Mouse (Mus musculus): ENCODE measurements around the gene Plau. TPM values are rescaled to one million over a fixed set of nuclear protein-coding genes. Genes with fewer than 3 reads are reported as not detected.

Plau gene
- total and polyA plus RNA-seq, 2 experiments from 2014 or later = 0.39 to 1.4 TPM

DNA sequence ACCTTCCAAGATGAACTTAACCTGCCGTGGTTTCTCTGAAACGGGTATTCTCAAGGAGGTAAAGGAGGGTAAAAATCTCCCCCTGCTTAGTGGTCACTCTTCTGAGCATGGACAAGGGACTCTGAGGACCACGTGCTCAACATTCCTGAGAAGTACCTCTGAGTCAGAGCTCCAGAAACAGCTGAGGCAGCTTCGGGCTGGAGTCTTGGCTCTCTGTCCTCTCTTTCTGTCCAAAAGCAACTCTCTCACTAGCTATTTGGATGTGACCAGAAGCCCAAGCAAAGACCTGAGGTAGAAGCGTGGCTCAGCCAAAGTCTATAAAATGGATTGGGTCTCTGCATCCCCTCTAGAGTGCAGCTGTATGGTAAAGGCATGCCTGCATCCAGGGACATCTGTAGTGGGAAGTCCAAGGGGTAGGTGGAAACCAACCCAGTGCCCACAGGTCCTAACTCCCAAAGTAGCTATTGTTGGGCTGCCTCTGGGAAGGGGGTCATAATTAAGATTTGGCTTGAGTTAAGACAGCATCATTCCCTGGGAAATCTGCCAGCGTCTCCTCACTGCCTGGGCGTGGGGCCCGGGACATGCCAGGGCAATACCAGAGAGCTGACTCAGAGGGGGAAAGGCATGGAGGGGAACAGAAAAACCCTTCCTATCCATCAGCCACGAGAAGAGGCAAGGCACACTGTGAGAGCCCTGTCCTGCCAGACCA, 31.3 kb upstream of the Plau start:
- TF ChIP-seq CTCF (IDR thresholded peaks at IDR 0.05; ENCODE audit: low read depth) = no peak
- Histone ChIP-seq H3K4me3 (ENCODE audit: low read length) (no peak overlapping the region), H3K27me3 (ENCODE audit: insufficient read depth, low read length) (no peaks in the 10 kb centered on the region), H3K4me2 (ENCODE audit: low read depth, low read length) (no peak overlapping the region), H3K36me3 (ENCODE audit: insufficient read depth, low read length) (no peaks in the 10 kb centered on the region), H3K9me3 (ENCODE audit: low read length) (no peaks in the 10 kb centered on the region), H3K4me1 (ENCODE audit: insufficient read depth, low read length) (no peaks in the 10 kb centered on the region; the same call in 1 of the 2 replicates), H3K9ac (replicated peaks; ENCODE audit: low read length) (no peak overlapping the region), H3K27ac (no peak overlapping the region)
- WGBS = 36% methylated on average over 9 of the region's 9 CpGs
- peak; percentile 79 for DNase-seq (ENCODE audit: low spot score)
- ATAC-seq = peak; percentile 86

DNA sequence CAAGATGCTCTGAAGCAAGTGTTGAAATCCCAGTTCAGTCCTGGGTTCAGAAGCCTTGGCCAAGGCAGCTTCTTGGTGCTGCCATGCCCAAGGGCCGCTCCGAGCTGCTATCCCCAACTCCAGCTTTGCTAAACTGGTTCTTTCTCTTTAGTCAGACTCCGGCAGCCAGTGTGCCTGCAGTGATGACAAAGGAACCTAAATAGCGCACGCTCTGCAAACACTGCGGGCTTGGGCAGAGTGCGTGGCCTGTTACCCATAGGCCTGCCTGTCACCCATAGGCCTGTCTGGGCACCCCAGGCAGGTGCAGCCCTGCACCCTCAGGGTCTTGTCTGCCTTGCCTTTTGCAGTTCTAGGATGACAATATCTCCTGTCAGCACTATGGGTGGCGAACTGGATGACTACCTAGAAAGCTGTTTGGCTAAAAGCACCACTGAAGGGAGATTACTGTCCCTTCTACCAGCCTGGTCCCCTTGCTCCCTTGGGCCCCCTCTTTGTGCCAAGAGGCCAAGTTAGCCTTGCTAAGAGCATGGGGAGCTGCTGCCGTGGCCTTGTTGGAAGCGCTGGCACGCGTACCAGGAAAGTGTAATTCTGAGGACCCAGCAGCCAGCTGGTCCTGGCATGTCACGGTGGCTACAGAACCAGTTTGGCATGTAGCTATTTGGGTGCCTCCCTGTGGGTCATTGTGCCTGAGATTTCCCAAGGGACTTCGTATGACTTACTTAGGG, 30.2 kb upstream of the Plau start:
- Histone ChIP-seq H3K4me1 (ENCODE audit: insufficient read depth, low read length) (no peaks in the 10 kb centered on the region; the same call in 1 of the 2 replicates), H3K4me2 (ENCODE audit: low read depth, low read length) (no peak overlapping the region), H3K4me3 (ENCODE audit: low read length) (no peak overlapping the region), H3K27me3 (ENCODE audit: insufficient read depth, low read length) (no peaks in the 10 kb centered on the region), H3K27ac (no peak overlapping the region), H3K9ac (replicated peaks; ENCODE audit: low read length) (no peak overlapping the region), H3K36me3 (ENCODE audit: insufficient read depth, low read length) (no peaks in the 10 kb centered on the region), H3K9me3 (ENCODE audit: low read length) (no peaks in the 10 kb centered on the region)
- WGBS = 74% methylated on average over 14 of the region's 14 CpGs
- no peak for TF ChIP-seq CTCF (IDR thresholded peaks at IDR 0.05; ENCODE audit: low read depth)
- no peak for DNase-seq (ENCODE audit: low spot score)
- no peak for ATAC-seq

DNA sequence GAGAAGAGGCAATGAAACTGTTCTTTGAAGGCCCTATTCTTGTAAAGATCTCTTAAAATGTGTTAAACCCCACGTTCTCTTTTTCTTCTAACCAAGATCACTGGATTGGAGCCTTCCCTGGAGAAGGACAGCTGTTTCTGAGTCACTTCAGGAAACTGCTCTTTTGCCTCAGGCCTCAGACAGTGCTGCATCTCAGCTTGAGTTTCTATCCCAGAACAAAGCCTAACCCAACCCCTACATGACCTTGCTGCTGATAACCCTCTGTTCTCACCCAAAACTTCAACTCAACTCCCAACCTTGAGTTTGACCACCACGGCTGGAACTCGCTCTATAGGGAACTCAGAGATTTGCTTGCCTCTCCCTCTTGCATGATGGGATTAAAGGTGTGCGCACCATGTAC, 27.1 kb upstream of the Plau start:
- no peaks in the 10 kb centered on the region for H3K27me3 ChIP-seq (ENCODE audit: insufficient read depth, low read length)
- no peak overlapping the region for H3K9ac ChIP-seq (replicated peaks; ENCODE audit: low read length)
- TF ChIP-seq CTCF (IDR thresholded peaks at IDR 0.05; ENCODE audit: low read depth) = no peak
- no peak overlapping the region for H3K27ac ChIP-seq
- no peak overlapping the region for H3K4me3 ChIP-seq (ENCODE audit: low read length)
- WGBS = 89% methylated on average over 4 of the region's 4 CpGs
- H3K4me1 ChIP-seq (ENCODE audit: insufficient read depth, low read length) = no peaks in the 10 kb centered on the region; the same call in 1 of the 2 replicates
- DNase-seq (ENCODE audit: low spot score) (no peak), ATAC-seq (no peak)
- H3K4me2 ChIP-seq (ENCODE audit: low read depth, low read length) = no peak overlapping the region
- no peaks in the 10 kb centered on the region for H3K9me3 ChIP-seq (ENCODE audit: low read length)
- H3K36me3 ChIP-seq (ENCODE audit: insufficient read depth, low read length) = no peaks in the 10 kb centered on the region

DNA sequence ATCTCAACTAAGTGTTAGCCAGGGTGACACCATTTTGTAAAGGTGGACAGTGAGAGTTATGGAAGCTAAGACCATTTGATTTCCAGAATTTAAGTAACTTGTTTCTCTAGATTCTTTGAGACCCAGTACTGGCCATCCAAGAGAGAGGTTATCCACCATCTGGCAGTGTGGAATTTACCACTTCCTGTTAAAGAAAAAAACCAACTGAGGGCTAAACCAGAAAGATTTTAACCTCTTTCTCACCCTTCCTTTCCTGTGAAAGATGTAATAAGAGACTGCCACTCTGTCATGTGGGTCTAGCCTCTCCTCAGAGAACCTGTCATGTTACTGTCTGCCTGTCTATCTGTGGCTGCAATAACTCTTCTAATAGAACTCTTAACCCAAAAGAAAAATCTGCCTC, 26.6 kb upstream of the Plau start:
- Histone ChIP-seq H3K27ac (no peak overlapping the region), H3K9me3 (ENCODE audit: low read length) (no peaks in the 10 kb centered on the region), H3K27me3 (ENCODE audit: insufficient read depth, low read length) (no peaks in the 10 kb centered on the region), H3K36me3 (ENCODE audit: insufficient read depth, low read length) (no peaks in the 10 kb centered on the region), H3K9ac (replicated peaks; ENCODE audit: low read length) (no peak overlapping the region), H3K4me1 (ENCODE audit: insufficient read depth, low read length) (no peaks in the 10 kb centered on the region; the same call in 1 of the 2 replicates), H3K4me3 (ENCODE audit: low read length) (no peak overlapping the region), H3K4me2 (ENCODE audit: low read depth, low read length) (no peak overlapping the region)
- ATAC-seq (no peak), DNase-seq (ENCODE audit: low spot score) (no peak)
- TF ChIP-seq CTCF (IDR thresholded peaks at IDR 0.05; ENCODE audit: low read depth) = no peak

DNA sequence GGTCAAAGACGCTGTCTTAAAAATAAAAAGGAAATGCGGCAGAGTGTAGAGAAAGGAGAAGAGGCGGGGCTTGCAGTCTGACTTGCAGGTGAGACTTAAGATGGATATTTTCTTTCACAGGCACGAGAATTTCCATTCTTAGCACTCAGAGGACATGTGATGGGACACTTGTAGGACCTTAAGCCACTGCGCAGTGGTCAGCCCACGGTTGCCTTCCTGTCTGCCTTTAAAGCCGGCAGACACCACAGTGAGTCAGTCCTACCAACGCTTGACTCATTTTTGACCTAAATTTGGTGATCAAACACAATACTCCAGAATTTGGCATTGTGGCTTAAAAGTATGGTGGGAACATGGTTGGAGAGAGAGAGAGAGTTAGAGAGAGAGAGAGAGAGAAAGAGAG, 25.2 kb upstream of the Plau start:
- no peak for TF ChIP-seq CTCF (IDR thresholded peaks at IDR 0.05; ENCODE audit: low read depth)
- no peak for ATAC-seq
- Histone ChIP-seq H3K9me3 (ENCODE audit: low read length) (no peaks in the 10 kb centered on the region), H3K4me2 (ENCODE audit: low read depth, low read length) (no peak overlapping the region), H3K27me3 (ENCODE audit: insufficient read depth, low read length) (no peaks in the 10 kb centered on the region), H3K4me3 (ENCODE audit: low read length) (no peak overlapping the region), H3K27ac (no peak overlapping the region), H3K9ac (replicated peaks; ENCODE audit: low read length) (no peak overlapping the region), H3K36me3 (ENCODE audit: insufficient read depth, low read length) (no peaks in the 10 kb centered on the region), H3K4me1 (ENCODE audit: insufficient read depth, low read length) (no peaks in the 10 kb centered on the region)
- WGBS = 91% methylated on average over 8 of the region's 8 CpGs
- DNase-seq (ENCODE audit: low spot score) = no peak

DNA sequence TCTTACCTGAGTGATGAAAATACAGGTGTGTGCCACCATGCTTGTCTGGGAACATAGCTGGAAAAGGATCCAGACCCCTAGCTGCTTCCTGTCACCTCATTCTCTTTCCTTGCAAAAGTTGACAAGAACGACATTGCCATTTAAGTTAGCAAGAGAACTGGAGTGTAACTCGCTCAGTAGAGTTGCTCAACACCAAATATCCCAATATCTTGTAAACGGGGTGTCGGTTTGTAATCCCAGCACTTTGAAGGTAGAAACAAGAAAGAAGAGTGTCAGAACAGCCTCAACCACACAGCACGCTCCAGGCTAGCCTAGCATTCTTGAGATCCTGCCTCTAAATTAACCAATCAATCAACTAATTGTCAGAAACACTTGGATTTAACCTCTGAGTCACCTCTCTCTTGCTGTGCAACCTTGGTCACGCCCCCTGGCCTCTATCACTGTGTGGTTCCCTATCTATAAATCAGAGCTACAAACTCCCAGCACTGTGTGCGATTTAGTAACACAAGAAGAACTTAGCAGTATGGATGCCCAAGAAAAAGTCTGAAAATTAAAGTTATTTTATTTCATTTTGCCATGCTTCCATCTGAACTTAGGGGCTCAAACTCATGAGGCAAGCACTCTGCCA, 24.6 kb upstream of the Plau start:
- H3K27ac ChIP-seq = no peak overlapping the region
- DNase-seq (ENCODE audit: low spot score) (no peak), ATAC-seq (no peak)
- H3K4me2 ChIP-seq (ENCODE audit: low read depth, low read length) = no peak overlapping the region
- TF ChIP-seq CTCF (IDR thresholded peaks at IDR 0.05; ENCODE audit: low read depth) = no peak
- 71% methylated on average over 7 of the region's 7 CpGs for WGBS
- H3K9me3 ChIP-seq (ENCODE audit: low read length) = no peaks in the 10 kb centered on the region
- H3K27me3 ChIP-seq (ENCODE audit: insufficient read depth, low read length) = no peaks in the 10 kb centered on the region
- no peaks in the 10 kb centered on the region for H3K36me3 ChIP-seq (ENCODE audit: insufficient read depth, low read length)
- H3K4me3 ChIP-seq (ENCODE audit: low read length) = no peak overlapping the region
- H3K4me1 ChIP-seq (ENCODE audit: insufficient read depth, low read length) = no peaks in the 10 kb centered on the region
- H3K9ac ChIP-seq (replicated peaks; ENCODE audit: low read length) = no peak overlapping the region
